8 mouse cellular contexts compared by ENCODE assay signal in genomic region chr10:81383802-81384604, GRCm38 (mm10). TPM values are rescaled to one million over a fixed set of nuclear protein-coding genes. Genes with fewer than 3 reads are reported as not detected.
DNase-seq lines count a peak whose midpoint lies in the region; ATAC-seq and TF ChIP-seq lines count a peak whose summit lies in the region.

TSS of gene Dohh (plus strand) at chr10:81384428.
TSS of gene Gm48551 (plus strand) at chr10:81384466.

- peak within 1 kb of the TSS; percentile 99 for H3K4me3 ChIP-seq in embryonic facial prominence, embryonic 14.5 days (ENCODE audit: low read depth, low read length)
- peak within 1 kb of the TSS; percentile 82 for H3K4me3 ChIP-seq in heart, adult 2 months
- H3K4me3 ChIP-seq in limb, embryonic 13.5 days, result peak within 1 kb of the TSS; percentile 80
- H3K4me3 ChIP-seq in midbrain, embryonic 16.5 days (ENCODE audit: low read depth, low read length), result peak within 1 kb of the TSS; percentile 69

- intact Hi-C loops in heart, adult 2 months (cut with DNase I), result no loop called here

- WGBS in embryonic facial prominence, embryonic 14.5 days, result 5% methylated on average over 50 of the region's 54 CpGs
- WGBS in heart, adult 2 months, result 7% methylated on average over 54 of the region's 54 CpGs
- 7% methylated on average over 54 of the region's 54 CpGs for WGBS in limb, embryonic 13.5 days
- 7% methylated on average over 53 of the region's 54 CpGs for WGBS in midbrain, embryonic 16.5 days

- TF ChIP-seq CTCF in heart, adult 2 months (IDR thresholded peaks at IDR 0.05), result no peak

- peak; percentile 83; the same call in 1 of the 2 replicates for TF ChIP-seq EP300 in heart, adult 2 months (IDR thresholded peaks at IDR 0.05; ENCODE audit: insufficient read depth, low read depth, low read length)

- no peaks in the 10 kb centered on the region for H3K9me3 ChIP-seq in embryonic facial prominence, embryonic 14.5 days (ENCODE audit: control insufficient read depth, low read length)
- H3K9me3 ChIP-seq in limb, embryonic 13.5 days, result no peaks in the 10 kb centered on the region
- H3K9me3 ChIP-seq in midbrain, embryonic 16.5 days (replicated peaks; ENCODE audit: control insufficient read depth, low read length, poor library complexity, severe bottlenecking), result no peaks in the 10 kb centered on the region

- no peaks in the 10 kb centered on the region for H3K27me3 ChIP-seq in embryonic facial prominence, embryonic 14.5 days (replicated peaks; ENCODE audit: control insufficient read depth, insufficient read depth, low read length)
- no peaks in the 10 kb centered on the region for H3K27me3 ChIP-seq in heart, adult 2 months (ENCODE audit: control insufficient read depth, insufficient read depth, low read length)
- H3K27me3 ChIP-seq in limb, embryonic 13.5 days, result no peaks in the 10 kb centered on the region
- H3K27me3 ChIP-seq in midbrain, embryonic 16.5 days (ENCODE audit: control insufficient read depth, insufficient read depth, low read depth, low read length), result no peaks in the 10 kb centered on the region

- peak; percentile 99 for DNase-seq in 3T3-L1 (ENCODE audit: low read depth, low spot score)
- peak; percentile 93 to 99 for DNase-seq in adrenal gland, postnatal 4 days (ENCODE audit: low spot score in 2 of 2)
- peak; percentile 99 for DNase-seq in embryonic facial prominence, embryonic 14.5 days (ENCODE audit: low spot score)
- DNase-seq in heart, adult 2 months, result peak; percentile 98 to 99
- peak; percentile 99 for DNase-seq in kidney, adult 8-10 months
- peak; percentile 100 for DNase-seq in spleen, postnatal 10 days (ENCODE audit: low spot score in 2 of 2)

- TF ChIP-seq POLR2A in heart, adult 2 months (IDR thresholded peaks at IDR 0.05; ENCODE audit: insufficient read depth, low read depth, low read length), result peak; percentile 91

- peak within 1 kb of the TSS; percentile 86 for H3K9ac ChIP-seq in embryonic facial prominence, embryonic 14.5 days (ENCODE audit: low read depth, low read length)
- peak within 1 kb of the TSS; percentile 73 for H3K9ac ChIP-seq in heart, adult 2 months (ENCODE audit: low read depth, low read length)
- H3K9ac ChIP-seq in limb, embryonic 13.5 days, result peak within 1 kb of the TSS; percentile 84
- H3K9ac ChIP-seq in midbrain, embryonic 16.5 days (ENCODE audit: low read depth, low read length), result peak within 1 kb of the TSS; percentile 84

- H3K4me1 ChIP-seq in embryonic facial prominence, embryonic 14.5 days (ENCODE audit: control insufficient read depth, insufficient read depth, low read length), result 0 out of 2 replicates have a peak, but pooled peaks cover 10% of the 10 kb centered on the region
- H3K4me1 ChIP-seq in heart, adult 2 months (ENCODE audit: control insufficient read depth, insufficient read depth, low read length), result peaks cover 4% of the 10 kb centered on the region
- peaks cover 19% of the 10 kb centered on the region for H3K4me1 ChIP-seq in limb, embryonic 13.5 days
- peaks cover 17% of the 10 kb centered on the region for H3K4me1 ChIP-seq in midbrain, embryonic 16.5 days (ENCODE audit: control insufficient read depth, insufficient read depth, low read length)

- H3K4me2 ChIP-seq in embryonic facial prominence, embryonic 14.5 days (ENCODE audit: low read depth, low read length), result peak within 1 kb of the TSS; percentile 90
- H3K4me2 ChIP-seq in limb, embryonic 13.5 days (replicated peaks), result peak within 1 kb of the TSS; percentile 88
- peak within 1 kb of the TSS; percentile 98 for H3K4me2 ChIP-seq in midbrain, embryonic 16.5 days (ENCODE audit: low read length)

- ATAC-seq in embryonic facial prominence, embryonic 14.5 days (ENCODE audit: low read depth), result peak; percentile 97
- ATAC-seq in limb, embryonic 13.5 days (ENCODE audit: low FRiP score, low read depth), result peak; percentile 93
- peak; percentile 95 for ATAC-seq in midbrain, embryonic 16.5 days

- peak within 1 kb of the TSS; percentile 83 for H3K27ac ChIP-seq in embryonic facial prominence, embryonic 14.5 days (replicated peaks; ENCODE audit: low read depth, low read length)
- H3K27ac ChIP-seq in heart, adult 2 months, result peak within 1 kb of the TSS; percentile 94
- H3K27ac ChIP-seq in limb, embryonic 13.5 days, result peak within 1 kb of the TSS; percentile 63
- H3K27ac ChIP-seq in midbrain, embryonic 16.5 days (ENCODE audit: low read length), result peak within 1 kb of the TSS; percentile 85

- peaks cover 33% of the 10 kb centered on the region for H3K36me3 ChIP-seq in embryonic facial prominence, embryonic 14.5 days (ENCODE audit: control insufficient read depth, insufficient read depth, low read length)
- H3K36me3 ChIP-seq in heart, adult 2 months (ENCODE audit: control insufficient read depth, insufficient read depth, low read length), result no peaks in the 10 kb centered on the region
- peaks cover 33% of the 10 kb centered on the region for H3K36me3 ChIP-seq in limb, embryonic 13.5 days
- H3K36me3 ChIP-seq in midbrain, embryonic 16.5 days (ENCODE audit: control insufficient read depth, insufficient read depth, low read length), result peaks cover 12% of the 10 kb centered on the region

- H3K79me2 ChIP-seq in heart, adult 2 months (replicated peaks; ENCODE audit: control insufficient read depth, insufficient read depth, low read length), result no peaks in the 10 kb centered on the region; the same call in 1 of the 2 replicates

RNA-seq across cellular contexts. Expression of gene Dohh, which starts in this region (rescaled TPM):
- 10 to 100 TPM; 49.4 to 49.7 TPM for total RNA-seq in adrenal gland, postnatal 4 days (2021)
- 61.4 and 67.1 TPM in 2 replicates for polyA plus RNA-seq in embryonic facial prominence, embryonic 14.5 days (2014; fragmentation: Nextera tagmentation; extraction: Ambion mirVana)
- 10 to 100 TPM; 46.6 to 53.8 TPM for total RNA-seq in heart, adult 2 months (2021)
- 48.5 and 56.9 TPM in 2 replicates for polyA plus RNA-seq in heart, adult 2 months (2012; rRNA removed)
- 72.7 and 79.4 TPM in 2 replicates for polyA plus RNA-seq in limb, embryonic 13.5 days (2015; fragmentation: Nextera tagmentation; extraction: Ambion mirVana)
- 77.5 and 86.2 TPM in 2 replicates for polyA plus RNA-seq in midbrain, embryonic 16.5 days (2015; fragmentation: Nextera tagmentation; extraction: Ambion mirVana)

RNA-seq across cellular contexts. Expression of gene Gm48551, which starts in this region (rescaled TPM):
- total RNA-seq in adrenal gland, postnatal 4 days (2021), result 1 to 10 TPM; 1.7 to 1.8 TPM
- polyA plus RNA-seq in embryonic facial prominence, embryonic 14.5 days (2014; fragmentation: Nextera tagmentation; extraction: Ambion mirVana), result 2.4 and 2.6 TPM in 2 replicates
- 1 to 10 TPM in 1 of 2 experiments, under 1 TPM in 1; 0.73 to 1.9 TPM for total RNA-seq in heart, adult 2 months (2021)
- polyA plus RNA-seq in heart, adult 2 months (2012; rRNA removed), result 2.1 and 3.5 TPM in 2 replicates
- 3.3 and 4.0 TPM in 2 replicates for polyA plus RNA-seq in limb, embryonic 13.5 days (2015; fragmentation: Nextera tagmentation; extraction: Ambion mirVana)
- 6.1 and 8.2 TPM in 2 replicates for polyA plus RNA-seq in midbrain, embryonic 16.5 days (2015; fragmentation: Nextera tagmentation; extraction: Ambion mirVana)

Comparison
In these comparisons a context has a peak if more than half of its experiments do, and no peak if none do; other contexts are left out.
1. Peak in every context shown above with its lines: DNase-seq, ATAC-seq, H3K4me3 ChIP-seq and H3K27ac ChIP-seq.